Mouse (Mus musculus): ENCODE results near the gene Gm49387.

DNA sequence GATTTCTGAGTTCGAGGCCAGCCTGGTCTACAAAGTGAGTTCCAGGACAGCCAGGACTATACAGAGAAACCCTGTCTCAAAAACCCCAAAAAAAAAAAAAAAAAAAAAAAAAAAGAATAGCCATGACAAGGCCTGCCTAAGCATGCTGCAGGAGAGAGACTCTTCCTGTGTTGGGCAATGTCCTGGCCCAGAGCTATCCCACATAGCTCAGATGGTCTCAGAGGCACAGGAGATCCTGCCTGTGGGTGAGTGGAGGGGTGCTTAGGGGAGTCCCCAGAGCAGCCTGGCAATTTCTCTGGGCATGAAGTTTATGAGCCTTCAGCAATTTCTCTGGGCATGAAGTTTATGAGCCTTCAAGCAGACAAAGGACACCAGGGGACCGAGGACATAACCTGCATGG is 42.9 kb upstream of the Gm49387 start:
- TF ChIP-seq CTCF (IDR thresholded peaks at IDR 0.05; ENCODE audit: low read depth): no peak
- no peak for TF ChIP-seq EP300 (optimal IDR thresholded peaks at IDR 0.05)

All from stomach, postnatal 0 days (tissue).